Mouse (Mus musculus): ENCODE results near the gene Ston2.

Gene Ston2

GRCm38 (mm10) chr12:91665431-91665830 is 122.8 kb downstream of the Ston2 start:
- DNase-seq (ENCODE audit: low read depth, low spot score), result no peak

- DNase-seq (ENCODE audit: low read depth, low spot score), result no peak
These were observed 124.9 kb downstream of the Ston2 start for GRCm38 (mm10) chr12:91663260-91663659.

GRCm38 (mm10) chr12:91662844-91663243 is 125.3 kb downstream of the Ston2 start:
- DNase-seq (ENCODE audit: low read depth, low spot score), result no peak

GRCm38 (mm10) chr12:91660640-91661417 is 127.4 kb downstream of the Ston2 start:
- no peak for DNase-seq (ENCODE audit: low read depth, low spot score)

- no peak for DNase-seq (ENCODE audit: low read depth, low spot score)
These were observed 133.6 kb downstream of the Ston2 start for GRCm38 (mm10) chr12:91654399-91655122.

- DNase-seq (ENCODE audit: low read depth, low spot score), result no peak
These were observed 139.8 kb downstream of the Ston2 start for GRCm38 (mm10) chr12:91648426-91648825.

- no peak for DNase-seq (ENCODE audit: low read depth, low spot score)
These were observed 142.6 kb downstream of the Ston2 start for GRCm38 (mm10) chr12:91645361-91646123.

GRCm38 (mm10) chr12:91643221-91643620 is 145.0 kb downstream of the Ston2 start:
- DNase-seq (ENCODE audit: low read depth, low spot score), result no peak

- DNase-seq (ENCODE audit: low read depth, low spot score), result no peak
These were observed 145.6 kb downstream of the Ston2 start for GRCm38 (mm10) chr12:91642426-91643093.

GRCm38 (mm10) chr12:91641631-91642141 is 146.5 kb downstream of the Ston2 start:
- DNase-seq (ENCODE audit: low read depth, low spot score), result no peak

GRCm38 (mm10) chr12:91641133-91641532 is 147.1 kb downstream of the Ston2 start:
- DNase-seq (ENCODE audit: low read depth, low spot score), result no peak

GRCm38 (mm10) chr12:91640712-91641111 is 147.5 kb downstream of the Ston2 start:
- no peak for DNase-seq (ENCODE audit: low read depth, low spot score)

- DNase-seq (ENCODE audit: low read depth, low spot score), result no peak
These were observed 149.8 kb downstream of the Ston2 start for GRCm38 (mm10) chr12:91638351-91638750.

GRCm38 (mm10) chr12:91637136-91637909 is 150.9 kb downstream of the Ston2 start:
- DNase-seq (ENCODE audit: low read depth, low spot score), result no peak

GRCm38 (mm10) chr12:91626482-91626881 is 161.7 kb downstream of the Ston2 start:
- DNase-seq (ENCODE audit: low read depth, low spot score), result no peak

GRCm38 (mm10) chr12:91625013-91625412 is 163.2 kb downstream of the Ston2 start:
- DNase-seq (ENCODE audit: low read depth, low spot score), result no peak

- DNase-seq (ENCODE audit: low read depth, low spot score), result no peak
These were observed 178.8 kb downstream of the Ston2 start for GRCm38 (mm10) chr12:91609425-91609824.

GRCm38 (mm10) chr12:91607678-91608077 is 180.5 kb downstream of the Ston2 start:
- DNase-seq (ENCODE audit: low read depth, low spot score), result no peak

GRCm38 (mm10) chr12:91606651-91607050 is 181.5 kb downstream of the Ston2 start:
- DNase-seq (ENCODE audit: low read depth, low spot score), result no peak

GRCm38 (mm10) chr12:91604600-91604999 is 183.6 kb downstream of the Ston2 start:
- DNase-seq (ENCODE audit: low read depth, low spot score), result no peak

- DNase-seq (ENCODE audit: low read depth, low spot score), result no peak
These were observed 196.1 kb downstream of the Ston2 start for GRCm38 (mm10) chr12:91592128-91592527.
